Mouse (Mus musculus) urinary bladder, postnatal 10 days (tissue): ENCODE data around the gene Cutal.
"Not testable (repeated sequence)": the region's sequence is repeated elsewhere in the genome, so short reads cannot be mapped to it uniquely, and the experiment has no call there.

ENCODE experiments used
- DNase-seq: peaks from one replicate; pipeline ENCODE4 v3.0.0; 2022; ENCODE audit warnings: low spot score

The Cutal gene

DNA sequence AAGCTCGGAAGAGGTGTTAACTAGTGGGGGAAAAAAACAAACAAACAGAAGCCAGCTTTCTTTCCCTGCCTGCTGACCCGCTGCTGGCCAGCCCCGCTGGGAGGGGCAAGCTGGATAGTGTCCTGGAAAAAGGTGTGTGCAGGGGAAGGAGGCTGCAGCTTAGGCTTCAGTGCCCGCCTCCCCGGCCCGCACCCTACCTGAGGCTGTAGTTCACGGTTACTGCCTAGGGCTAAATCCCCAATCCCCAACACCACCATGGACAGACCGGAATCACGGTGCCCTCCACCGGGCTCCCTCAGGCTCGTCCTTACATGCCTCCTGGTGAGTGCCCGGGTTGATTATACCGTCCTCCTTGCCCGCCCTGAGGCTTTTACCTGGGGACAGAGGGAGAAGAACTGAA lies at the start of gene Cutal:
Cutal (plus strand) TSS at position 126 of the 400 bp plus-strand sequence.
- no peak for DNase-seq

DNA sequence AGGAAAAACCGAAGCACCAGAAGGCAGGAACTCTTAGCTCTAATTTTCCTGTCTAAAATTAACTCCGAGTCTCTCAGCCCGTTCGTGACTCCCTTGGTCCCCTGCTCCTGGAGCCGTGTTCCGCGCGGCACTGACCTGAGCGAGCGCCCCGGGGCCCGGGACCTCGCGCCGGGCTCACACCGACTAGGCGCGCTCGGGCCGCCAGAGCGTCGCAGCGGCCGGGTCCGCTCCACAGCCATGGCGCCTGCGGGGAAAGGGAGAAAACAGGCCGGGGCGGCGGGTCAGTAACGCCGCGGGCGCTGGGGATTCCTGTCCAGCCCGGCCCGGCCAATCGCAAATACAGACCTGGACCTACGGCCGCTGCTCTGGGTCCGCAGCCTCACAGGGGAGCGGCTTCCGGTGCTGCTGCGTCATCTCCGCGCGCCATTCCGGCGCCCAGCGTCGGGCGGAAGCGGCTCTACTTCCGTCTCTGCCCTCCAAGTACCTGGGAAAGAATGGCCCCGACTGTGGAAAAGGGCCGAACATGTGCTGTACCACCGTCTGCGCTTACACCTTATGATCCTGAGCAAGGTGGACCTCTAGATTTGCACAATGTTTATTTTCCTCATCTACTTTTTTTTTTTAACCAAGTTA lies 48.3 kb upstream of the Cutal start, which contains the start of gene Fbxw2:
Fbxw2 (minus strand) TSS at position 485 of the 633 bp plus-strand sequence.
- DNase-seq = peak; percentile 75

DNA sequence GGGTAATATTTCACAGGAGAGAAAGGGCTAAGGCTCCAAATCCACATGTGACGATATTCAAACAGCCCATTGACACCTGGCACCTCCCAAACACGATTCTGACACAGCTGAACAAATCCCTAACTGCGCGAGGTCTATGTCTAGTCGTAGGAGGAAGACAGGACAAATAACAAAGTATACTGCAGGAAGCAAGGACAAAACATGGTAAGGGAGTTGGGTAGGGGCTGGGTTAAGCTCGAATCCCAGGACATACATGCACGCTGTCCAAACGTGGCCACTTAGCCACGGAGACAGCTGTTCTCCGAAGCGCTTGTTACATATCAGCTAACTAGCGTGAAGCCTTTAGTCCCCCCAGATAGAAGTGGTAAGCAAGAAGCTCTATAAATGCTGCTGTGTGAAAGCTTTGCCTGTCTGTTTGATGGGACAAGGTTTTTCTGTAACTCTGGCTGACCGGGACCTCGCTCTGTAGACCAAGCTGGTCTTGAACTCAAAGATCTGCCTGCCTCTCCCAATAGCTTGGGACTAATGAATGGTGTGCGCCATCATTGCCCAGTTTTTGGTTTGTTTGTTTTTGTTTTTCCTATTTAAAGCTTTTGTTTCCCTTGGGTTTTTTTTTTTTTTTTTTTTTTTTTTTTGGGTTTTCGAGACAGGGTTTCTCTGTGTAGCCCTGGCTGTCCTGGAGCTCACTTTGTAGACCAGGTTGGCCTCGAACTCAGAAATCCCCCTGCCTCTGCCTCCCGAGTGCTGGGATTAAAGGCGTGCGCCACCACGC lies 47.5 kb upstream of the Cutal start:
- no peak for DNase-seq

- no peak for DNase-seq
Measured at GRCm38 (mm10) chr2:34827591-34827990, 46.6 kb upstream of the Cutal start.

DNA sequence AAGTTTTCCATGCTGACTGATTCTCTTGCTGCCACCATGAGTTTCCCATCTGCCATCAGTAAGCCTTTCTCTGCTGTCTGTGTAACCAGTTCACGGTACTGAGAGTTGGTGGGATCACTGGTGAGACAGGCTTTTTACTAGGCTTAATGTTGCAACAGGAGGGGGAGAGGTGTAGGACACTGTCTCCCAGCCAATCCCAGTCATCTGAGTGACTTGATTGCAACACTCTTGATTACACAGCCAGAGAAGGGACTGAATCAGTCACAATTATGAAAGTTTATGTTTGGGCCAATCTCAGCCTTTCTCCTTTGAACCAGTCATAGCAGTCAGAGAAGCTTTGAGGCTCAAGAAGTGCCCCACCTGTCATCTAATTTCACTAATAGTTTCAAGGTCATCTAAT lies 46.2 kb upstream of the Cutal start:
- DNase-seq = no peak

DNA sequence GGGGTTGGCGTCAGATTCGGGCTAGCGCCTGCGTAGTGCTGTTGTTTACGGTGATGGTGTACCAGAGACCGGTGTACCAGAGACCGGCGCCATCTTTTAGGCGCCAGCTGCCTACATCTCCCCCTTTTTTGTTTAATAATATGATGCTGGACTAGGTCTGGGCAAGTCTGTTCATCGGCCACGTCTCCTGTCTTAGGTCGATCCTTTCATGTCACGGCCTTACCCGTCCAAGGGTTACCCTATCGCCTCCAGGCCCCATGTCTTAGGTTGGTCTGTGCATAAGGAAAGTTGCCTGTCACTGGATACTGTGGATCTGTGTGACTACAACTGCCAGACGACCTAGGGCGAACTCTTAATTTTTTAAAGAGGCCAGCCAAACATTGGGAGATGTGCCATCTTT lies 44.1 kb upstream of the Cutal start:
- DNase-seq = not testable (repeated sequence)

DNA sequence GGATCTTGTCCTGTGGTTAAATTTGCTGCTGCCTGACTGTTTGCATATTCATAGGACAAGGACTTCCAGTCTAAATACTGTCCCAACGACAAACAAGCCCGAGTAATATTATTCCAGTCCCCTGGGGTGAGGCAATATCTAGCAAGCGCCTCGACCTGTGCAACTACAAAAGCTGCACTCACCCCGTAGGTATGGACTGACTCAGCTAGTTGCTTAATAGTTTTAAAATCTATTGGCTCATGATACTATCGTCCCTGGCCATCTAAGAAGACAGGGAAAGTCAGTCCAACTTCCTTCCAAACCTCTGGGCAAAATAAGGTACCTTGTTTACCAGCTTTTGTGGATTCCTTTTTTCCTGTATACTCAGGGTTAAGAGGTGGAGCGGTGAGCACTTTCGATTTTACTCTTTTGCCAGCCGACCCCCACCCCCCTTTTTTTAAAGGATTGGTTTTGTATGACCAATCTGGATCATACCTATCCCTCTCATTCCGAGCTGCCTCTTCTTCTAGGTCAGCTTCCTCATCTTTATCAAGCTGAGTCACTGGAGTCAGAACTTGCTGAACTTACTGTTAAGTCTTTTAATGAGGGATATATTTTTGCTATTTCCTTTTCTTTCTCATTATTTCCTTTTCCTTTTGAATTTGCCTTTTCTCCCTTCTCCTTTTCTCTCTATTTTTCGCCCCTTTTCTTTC lies 41.3 kb upstream of the Cutal start, which contains the start of gene Gm34653:
Gm34653 (plus strand) TSS at position 242 of the 692 bp plus-strand sequence.
- DNase-seq = not testable (repeated sequence)

DNA sequence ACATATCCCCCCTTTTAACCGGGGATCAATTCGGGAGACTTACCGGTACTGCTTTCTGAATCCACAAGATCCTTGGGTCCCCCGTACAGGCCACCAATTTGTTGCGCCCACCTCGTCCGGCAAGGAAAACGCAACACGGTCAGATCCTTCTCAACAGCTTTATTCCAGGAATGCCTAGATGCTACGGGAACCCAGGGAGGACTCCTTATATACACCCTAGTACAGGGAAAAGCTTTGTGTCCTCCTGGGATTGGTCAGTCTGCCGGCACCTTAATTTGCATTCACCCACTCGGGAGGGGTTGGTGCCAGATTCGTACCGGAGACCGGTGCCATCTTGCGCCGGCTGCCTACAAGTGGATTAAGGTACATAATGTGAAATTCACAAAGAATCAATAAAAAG lies 40.6 kb upstream of the Cutal start:
- no peak for DNase-seq

DNA sequence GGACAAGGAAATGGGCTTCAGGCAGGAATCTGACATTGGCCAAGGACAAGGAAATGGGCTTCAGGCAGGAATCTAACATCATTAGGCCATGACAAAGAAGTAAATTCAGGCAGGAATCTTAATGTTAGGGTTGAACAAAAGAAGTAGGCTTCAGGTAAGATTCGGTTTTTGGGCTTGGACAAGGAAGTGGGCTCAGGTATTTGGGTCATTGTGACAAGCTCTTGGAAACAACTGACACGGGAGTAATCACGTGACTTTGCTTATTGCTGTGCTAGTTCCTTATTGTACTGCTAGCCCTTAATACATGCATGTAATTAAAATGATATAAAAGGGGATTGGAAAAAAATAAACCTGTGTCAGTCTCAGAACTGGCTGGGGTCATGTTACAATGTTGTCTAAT lies 38.5 kb upstream of the Cutal start:
- DNase-seq = no peak

DNA sequence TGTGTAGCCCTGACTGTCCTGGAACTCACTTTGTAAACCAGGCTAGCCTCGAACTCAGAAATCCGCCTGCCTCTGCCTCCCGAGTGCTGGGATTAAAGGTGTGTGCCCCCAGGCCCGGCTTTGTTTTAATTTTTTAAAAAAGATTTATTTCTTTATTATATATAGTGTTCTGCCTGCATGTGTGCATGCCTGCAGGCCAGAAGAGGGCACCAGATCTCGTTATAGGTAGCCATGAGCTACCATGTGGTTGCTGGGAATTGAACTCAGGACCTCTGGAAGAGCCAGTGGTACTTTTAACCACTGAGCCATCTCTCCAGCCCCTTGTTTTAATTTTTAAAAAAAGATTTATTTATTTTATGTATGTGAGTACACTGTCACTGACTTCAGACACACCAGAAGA lies 34.1 kb upstream of the Cutal start:
- DNase-seq = not testable (repeated sequence)

GRCm38 (mm10) chr2:34841706-34842105 lies 32.5 kb upstream of the Cutal start:
- DNase-seq = no peak

GRCm38 (mm10) chr2:34843211-34843939 lies 30.8 kb upstream of the Cutal start:
- DNase-seq = no peak

GRCm38 (mm10) chr2:34847702-34848101 lies 26.5 kb upstream of the Cutal start:
- no peak for DNase-seq

GRCm38 (mm10) chr2:34855265-34855664 lies 18.9 kb upstream of the Cutal start:
- DNase-seq = no peak

GRCm38 (mm10) chr2:34857728-34858127 lies 16.5 kb upstream of the Cutal start:
- no peak for DNase-seq

DNA sequence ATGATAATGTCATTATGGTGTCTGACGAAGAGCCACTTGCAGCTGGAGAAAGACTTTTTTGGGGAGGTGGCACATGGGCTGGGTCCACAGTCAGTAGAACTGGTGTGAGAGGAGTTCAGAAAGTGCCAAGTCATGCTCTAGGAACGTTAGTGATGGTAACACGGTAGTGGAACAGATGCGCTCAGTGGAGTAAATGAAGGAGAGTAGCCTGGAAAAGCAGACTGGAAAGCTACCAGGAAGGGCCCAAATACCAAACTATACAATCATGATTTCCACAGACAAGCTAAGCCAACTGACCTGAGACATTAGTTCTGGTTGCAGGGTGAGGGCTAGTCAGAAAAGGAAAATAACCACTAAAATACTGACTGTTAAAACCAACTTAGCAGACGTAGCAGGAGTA lies 4.5 kb upstream of the Cutal start:
- DNase-seq = no peak

DNA sequence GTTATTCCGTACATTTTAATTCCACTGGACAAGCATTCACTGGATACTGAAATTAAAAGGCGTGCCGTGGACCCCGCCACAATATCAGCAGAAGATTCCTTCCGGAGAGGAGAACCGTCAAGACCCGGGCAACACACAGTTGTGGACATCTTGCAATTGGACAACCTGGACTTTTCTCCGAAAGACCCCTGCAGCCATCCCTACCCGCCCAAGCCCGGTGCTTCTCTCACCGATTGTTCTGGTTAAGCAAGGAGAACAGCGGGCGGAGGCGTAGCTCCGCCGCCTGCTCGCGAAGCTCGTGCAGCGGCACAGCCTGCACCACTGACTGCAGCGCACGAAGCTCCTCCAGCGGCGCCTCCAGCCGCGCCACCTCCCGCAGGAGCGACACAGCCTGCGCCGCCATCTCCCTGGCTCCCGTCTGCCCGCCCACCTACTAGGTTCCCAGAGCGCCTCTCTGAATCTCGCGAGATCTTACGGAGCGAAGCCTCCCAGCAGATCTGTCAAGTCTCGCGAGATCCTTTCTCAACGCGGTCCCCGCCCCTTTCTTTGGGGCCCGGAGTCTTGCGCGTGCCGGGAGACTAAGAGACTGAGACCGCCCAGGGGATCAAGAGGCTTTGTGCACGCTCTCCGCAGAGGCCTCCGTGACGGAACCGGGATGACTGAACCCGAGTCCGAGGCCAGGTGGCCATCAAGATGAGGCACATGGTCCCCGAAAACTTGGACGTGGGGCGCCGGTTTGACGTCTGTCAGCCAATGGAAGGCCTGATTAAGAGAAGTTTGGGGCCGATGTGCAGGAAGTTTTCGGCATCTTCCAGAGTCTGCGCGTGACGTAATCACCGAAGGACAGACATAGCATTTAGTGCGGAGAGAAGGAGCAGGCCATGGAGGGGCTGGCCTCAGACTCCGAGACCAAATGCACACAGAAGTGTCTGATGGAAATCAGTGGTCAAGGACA lies 3.4 kb upstream of the Cutal start:
- peak; percentile 61 for DNase-seq

DNA sequence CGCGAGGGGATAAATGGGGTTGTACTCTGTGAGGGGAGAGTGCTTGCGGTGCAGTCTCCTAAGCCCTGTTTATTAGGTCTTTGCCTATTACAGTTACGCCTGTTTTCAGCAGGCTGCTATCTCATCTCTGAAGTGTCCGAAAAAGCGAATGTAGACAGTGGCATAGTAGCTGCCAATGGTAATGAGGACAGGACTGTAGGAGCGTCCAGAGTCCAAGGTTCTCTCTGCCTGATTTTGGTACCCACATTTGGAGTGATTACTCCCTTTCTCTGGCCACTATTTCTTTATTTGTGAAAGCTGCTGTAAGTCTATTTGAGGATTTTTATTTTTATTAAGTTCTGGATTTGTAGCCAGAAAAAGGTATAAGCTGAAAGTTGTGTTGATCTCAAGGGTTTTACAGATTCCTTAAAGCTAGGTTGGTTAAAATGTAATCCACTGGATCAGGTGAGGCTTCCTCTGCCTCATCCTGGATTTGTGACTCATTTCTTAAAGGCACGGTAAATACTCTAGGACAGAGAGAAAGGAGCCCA lies 685 bp downstream of the Cutal start, which contains the start of gene Psmd5:
Psmd5 (minus strand) TSS at position 153 of the 530 bp plus-strand sequence.
- no peak for DNase-seq

DNA sequence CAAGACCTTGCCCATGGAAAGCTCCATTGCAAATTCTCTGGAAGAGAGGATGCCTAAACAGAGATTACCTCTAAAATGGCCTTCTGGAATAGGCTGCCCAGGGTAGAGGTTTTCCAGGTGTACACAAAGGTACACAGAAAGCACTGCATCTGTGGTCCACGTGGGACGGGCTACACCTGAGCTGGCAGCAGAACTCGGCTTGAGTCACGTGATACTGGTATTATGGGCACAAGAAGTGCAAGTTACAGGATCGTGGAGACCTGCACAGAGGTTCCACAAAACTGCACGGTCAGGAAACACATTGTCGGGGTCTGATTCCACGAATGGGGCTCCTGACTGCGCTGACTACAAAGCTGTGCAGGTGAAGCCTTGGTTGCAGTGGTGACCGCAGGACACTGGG lies 5.9 kb downstream of the Cutal start:
- DNase-seq = no peak

DNA sequence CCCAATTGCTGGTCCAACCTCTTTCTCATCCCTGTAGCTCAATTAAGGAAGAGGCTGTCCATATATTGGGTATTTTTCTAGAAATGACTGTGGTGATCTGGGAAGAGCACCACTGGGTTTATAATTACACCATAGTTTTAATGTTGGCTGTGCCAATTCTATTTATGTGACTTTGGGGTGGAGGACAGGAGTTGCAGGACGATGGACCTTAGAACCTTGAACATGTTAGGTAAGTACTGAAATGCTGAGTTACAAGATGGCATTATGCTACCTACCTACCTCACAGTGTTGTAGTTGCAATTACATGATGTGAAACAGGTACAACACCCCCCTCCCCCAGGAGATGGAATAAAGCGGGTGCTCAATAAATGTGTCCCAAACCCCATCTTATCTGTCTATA lies 8.6 kb downstream of the Cutal start:
- DNase-seq = no peak

DNA sequence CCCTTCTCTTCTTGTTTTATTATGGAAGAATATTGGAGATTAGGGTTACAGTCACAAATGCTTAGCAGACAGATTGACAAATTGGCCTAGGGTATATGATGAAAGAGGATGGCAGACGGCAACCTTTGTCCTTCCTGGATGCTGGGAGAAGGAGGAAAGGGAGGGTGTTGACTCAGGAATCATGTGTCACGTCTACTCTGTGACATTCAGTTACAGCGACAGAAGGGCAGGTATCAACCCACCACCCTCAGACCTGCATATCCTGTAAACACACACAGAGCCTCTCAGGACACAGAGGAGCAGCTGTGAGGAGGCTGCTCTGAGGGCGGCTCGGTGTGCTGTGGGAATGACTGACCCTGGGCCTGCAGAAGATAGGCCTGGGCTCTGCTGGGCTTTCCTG lies 9.0 kb downstream of the Cutal start:
- DNase-seq = no peak
